Mouse (Mus musculus): Measurements from ENCODE around the gene Srp14.

GRCm38 (mm10) chr2:118497890-118498289 is 18.4 kb upstream of the Srp14 start:
- TF ChIP-seq POLR2A (IDR thresholded peaks at IDR 0.05; ENCODE audit: insufficient read depth, low read depth, low read length) = no peak
- no peak for TF ChIP-seq CTCF (IDR thresholded peaks at IDR 0.05)
